In the genomic region with DNA sequence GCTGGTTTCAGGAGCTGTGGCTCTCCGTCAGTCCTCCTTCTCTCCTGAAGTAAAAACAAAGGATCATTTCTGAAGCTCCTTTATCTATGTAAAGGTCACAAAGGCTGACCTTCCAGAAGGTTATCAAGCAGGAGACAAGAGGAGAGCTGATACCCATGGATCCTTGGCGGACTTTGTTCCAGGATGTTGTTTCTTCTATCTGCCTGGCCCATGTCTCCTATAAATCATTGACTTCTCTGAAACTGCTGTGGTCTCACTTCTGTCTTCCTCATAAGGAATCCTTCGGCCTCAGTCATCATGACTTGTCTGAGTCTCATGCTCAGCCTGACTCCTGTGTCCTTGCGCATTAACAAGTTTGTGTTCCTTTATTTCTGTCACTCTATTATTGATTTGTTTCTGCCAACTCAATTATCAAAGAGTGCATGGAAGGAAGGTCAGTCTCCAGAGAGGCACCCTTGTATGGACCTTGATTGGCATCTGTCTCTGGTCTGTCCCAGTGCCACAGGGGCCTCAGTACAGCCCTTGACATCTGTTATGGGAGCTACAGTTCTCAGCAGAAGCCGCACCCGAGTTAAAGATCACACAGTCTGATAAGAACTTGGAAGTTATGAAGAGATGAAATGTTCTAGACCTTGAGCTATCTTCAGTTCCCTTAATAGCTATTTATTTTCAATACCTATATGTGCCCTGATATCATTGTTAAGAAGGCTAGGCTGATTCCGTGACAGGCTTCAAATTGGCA, we compare ENCODE assay signal across 26 mouse cellular contexts. TPM values are rescaled to one million over a fixed set of nuclear protein-coding genes. Genes with fewer than 3 reads are reported as not detected.
"Had no signal": no experiment of that assay in that cellular context is flagged by ENCODE, and none has a peak within 500 bp of the region (broad histone marks: within the 10 kb centered on the region; RNA-seq: fewer than 3 reads in every experiment).

No protein-coding gene starts in this region.

- H3K36me3 ChIP-seq: liver, embryonic 13.5 days; midbrain, embryonic 12.5 days; midbrain, embryonic 15.5 days; neural tube, embryonic 12.5 days; neural tube, embryonic 15.5 days had no signal

- H3K27ac ChIP-seq: kidney, postnatal 0 days; layer of hippocampus, adult 2 months; left cerebral cortex, adult 2 months; liver, embryonic 13.5 days; midbrain, embryonic 12.5 days; midbrain, embryonic 15.5 days; neural tube, embryonic 12.5 days; neural tube, embryonic 15.5 days; stomach, postnatal 0 days had no signal

- H3K9me3 ChIP-seq: liver, embryonic 13.5 days; midbrain, embryonic 12.5 days; midbrain, embryonic 15.5 days; neural tube, embryonic 12.5 days; neural tube, embryonic 15.5 days had no signal

- DNase-seq: kidney, adult 2 months; kidney, postnatal 25 days; layer of hippocampus, adult 9-11 months; liver, embryonic 13.5 days; lung, adult 2 months; lung, postnatal 14 days; lung, postnatal 4 days; right cerebral cortex, adult 18-20 months; right cerebral cortex, postnatal 14 days; thymus, adult 2 months; thymus, postnatal 14 days; thymus, postnatal 4 days had no signal

- H3K27me3 ChIP-seq: liver, embryonic 13.5 days; midbrain, embryonic 12.5 days; midbrain, embryonic 15.5 days; neural tube, embryonic 12.5 days; neural tube, embryonic 15.5 days had no signal

- H3K4me3 ChIP-seq: layer of hippocampus, adult 2 months; left cerebral cortex, adult 2 months; liver, embryonic 13.5 days; midbrain, embryonic 12.5 days; midbrain, embryonic 15.5 days; neural tube, embryonic 12.5 days; neural tube, embryonic 15.5 days had no signal

- H3K9ac ChIP-seq: liver, embryonic 13.5 days; midbrain, embryonic 12.5 days; midbrain, embryonic 15.5 days; neural tube, embryonic 12.5 days; neural tube, embryonic 15.5 days had no signal

- H3K4me2 ChIP-seq: liver, embryonic 13.5 days; midbrain, embryonic 12.5 days; midbrain, embryonic 15.5 days; neural tube, embryonic 12.5 days; neural tube, embryonic 15.5 days had no signal

- H3K4me1 ChIP-seq: neural tube, embryonic 12.5 days had no signal

- ATAC-seq: inflammation-experienced regulatory T-cells, adult 6 months; midbrain, embryonic 15.5 days had no signal

RNA-seq across cellular contexts. Expression of gene Dazl, which starts 53.2 kb away (rescaled TPM):
- total RNA-seq: megakaryocyte progenitor cell, adult 5-6 weeks had no signal
- polyA plus RNA-seq: kidney, adult 2 months; kidney, embryonic 14.5 days; kidney, postnatal 0 days; limb, embryonic 11.5 days; liver, adult 2 months; lung, adult 2 months; neural tube, embryonic 12.5 days; spleen, adult 2 months had no signal
